Mouse (Mus musculus) forebrain, embryonic 15.5 days (tissue): ENCODE measurements at regions not wholly inside any gene's neighbourhood (a gene's known extent, or its start where the extent isn't known, plus 50 kb on each side); places are given as distances from the start of the nearest gene placed in this dataset.
"Not testable (repeated sequence)": the region's sequence is repeated elsewhere in the genome, so short reads cannot be mapped to it uniquely, and the experiment has no call there.

Experiments used
- ATAC-seq: fragments of 200-750 bp; cut with Nextera tagmentation; replicated peaks from 2 replicates; pipeline ENCODE4 v1.8.0; 2017; ENCODE audit warnings: mild to moderate bottlenecking, moderate TSS enrichment, moderate library complexity
- H3K27ac ChIP-seq: fragments of 300-500 bp; sonication (generic); replicated peaks from 2 replicates; pipeline ENCODE4 v1.5.1; 2015; ENCODE audit warnings: mild to moderate bottlenecking, inconsistent platforms
- H3K27me3 ChIP-seq: fragments of 300-500 bp; sonication (generic); 2 replicates; pipeline ENCODE4 v1.6.1; 2015; ENCODE audit warnings: inconsistent platforms
- H3K36me3 ChIP-seq: fragments of 300-500 bp; sonication (generic); 2 replicates; pipeline ENCODE4 v1.6.1; 2015; ENCODE audit warnings: mild to moderate bottlenecking, inconsistent platforms
- H3K4me1 ChIP-seq: fragments of 300-500 bp; sonication (generic); 2 replicates; pipeline ENCODE4 v1.6.1; 2015; ENCODE audit warnings: inconsistent platforms
- H3K4me2 ChIP-seq: fragments of 300-500 bp; sonication (generic); replicated peaks from 2 replicates; pipeline ENCODE4 v1.6.1; 2015; ENCODE audit warnings: mild to moderate bottlenecking, inconsistent platforms
- H3K4me3 ChIP-seq: fragments of 300-500 bp; sonication (generic); 2 replicates; pipeline ENCODE4 v1.5.1; 2015; ENCODE audit warnings: mild to moderate bottlenecking, inconsistent platforms
- H3K9ac ChIP-seq: fragments of 300-500 bp; sonication (generic); replicated peaks from 2 replicates; pipeline ENCODE4 v1.6.1; 2015; ENCODE audit warnings: mild to moderate bottlenecking, inconsistent platforms
- H3K9me3 ChIP-seq: fragments of 300-500 bp; sonication (generic); 2 replicates; pipeline ENCODE4 v1.6.1; 2016; ENCODE audit warnings: inconsistent platforms
- WGBS: fragments of 180-500 bp; shearing (Covaris S2); methylation state at CpG from one replicate; pipeline ENCODE4 v1.1.7; 2015; ENCODE audit warnings: mixed read lengths; 5-methylcytosine and 5-hydroxymethylcytosine counted together

GRCm38 (mm10) chr3:153144217-153144616, 162.2 kb upstream of the St6galnac5 start:
- Histone ChIP-seq H3K4me1 (0 out of 2 replicates have a peak, but pooled peaks cover 4% of the 10 kb centered on the region), H3K4me2 (no peak overlapping the region), H3K36me3 (no peaks in the 10 kb centered on the region), H3K9me3 (no peaks in the 10 kb centered on the region), H3K9ac (no peak overlapping the region), H3K27ac (no peak overlapping the region), H3K4me3 (no peak overlapping the region), H3K27me3 (no peaks in the 10 kb centered on the region)
- WGBS: 61% methylated on average over 10 of the region's 10 CpGs
- no peak for ATAC-seq

GRCm38 (mm10) chr3:153140985-153141384, 158.9 kb upstream of the St6galnac5 start:
- H3K4me2 ChIP-seq: no peak overlapping the region
- H3K36me3 ChIP-seq: no peaks in the 10 kb centered on the region
- H3K4me1 ChIP-seq: 0 out of 2 replicates have a peak, but pooled peaks cover 4% of the 10 kb centered on the region
- no peak overlapping the region for H3K4me3 ChIP-seq
- H3K27ac ChIP-seq: no peak overlapping the region
- no peaks in the 10 kb centered on the region for H3K27me3 ChIP-seq
- H3K9me3 ChIP-seq: no peaks in the 10 kb centered on the region
- H3K9ac ChIP-seq: no peak overlapping the region
- ATAC-seq: no peak
- 50% methylated on average over 5 of the region's 5 CpGs for WGBS

- Histone ChIP-seq H3K27me3 (no peaks in the 10 kb centered on the region), H3K9ac (no peak overlapping the region), H3K4me2 (no peak overlapping the region), H3K27ac (no peak overlapping the region), H3K36me3 (no peaks in the 10 kb centered on the region), H3K4me1 (no peaks in the 10 kb centered on the region), H3K4me3 (no peak overlapping the region), H3K9me3 (no peaks in the 10 kb centered on the region)
- ATAC-seq: no peak
- 88% methylated on average over 5 of the region's 5 CpGs for WGBS
These were observed 143.3 kb upstream of the St6galnac5 start for GRCm38 (mm10) chr3:153125335-153125734.

DNA sequence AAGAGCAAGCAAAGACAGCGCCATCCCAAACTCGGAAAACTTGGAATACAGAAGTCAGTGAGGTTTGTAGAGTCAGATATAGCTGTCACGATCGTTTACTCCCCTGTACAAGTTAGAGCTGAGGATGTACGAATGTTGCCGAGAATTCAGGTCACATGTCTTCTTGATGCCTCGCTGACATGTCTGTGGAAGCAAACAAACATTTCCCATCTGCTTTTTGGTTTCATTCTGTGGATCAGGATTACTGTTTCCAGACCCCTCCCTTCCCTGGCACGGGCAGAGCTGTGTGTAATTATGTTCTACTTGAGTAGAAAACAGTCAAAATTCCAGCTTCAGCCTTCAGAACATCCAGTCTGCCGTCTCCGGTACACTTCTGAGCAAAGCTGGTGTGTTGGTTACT, 139.9 kb upstream of the St6galnac5 start:
- no peak; the same call in 1 of the 2 replicates for ATAC-seq
- no peak overlapping the region for H3K4me2 ChIP-seq
- no peaks in the 10 kb centered on the region for H3K36me3 ChIP-seq
- no peak overlapping the region for H3K27ac ChIP-seq
- WGBS: 68% methylated on average over 10 of the region's 10 CpGs
- no peak overlapping the region for H3K9ac ChIP-seq
- no peaks in the 10 kb centered on the region for H3K4me1 ChIP-seq
- H3K27me3 ChIP-seq: no peaks in the 10 kb centered on the region
- H3K4me3 ChIP-seq: no peak overlapping the region
- H3K9me3 ChIP-seq: no peaks in the 10 kb centered on the region

GRCm38 (mm10) chr3:153119142-153119541, 137.1 kb upstream of the St6galnac5 start:
- Histone ChIP-seq H3K9me3 (no peaks in the 10 kb centered on the region), H3K27ac (no peak overlapping the region), H3K4me3 (no peak overlapping the region), H3K4me1 (no peaks in the 10 kb centered on the region), H3K27me3 (no peaks in the 10 kb centered on the region), H3K9ac (no peak overlapping the region), H3K4me2 (no peak overlapping the region), H3K36me3 (no peaks in the 10 kb centered on the region)
- WGBS: 93% methylated on average over 5 of the region's 5 CpGs
- ATAC-seq: no peak

GRCm38 (mm10) chr3:153118643-153119042, 136.6 kb upstream of the St6galnac5 start:
- H3K9ac ChIP-seq: no peak overlapping the region
- no peak overlapping the region for H3K4me2 ChIP-seq
- no peak overlapping the region for H3K4me3 ChIP-seq
- 85% methylated on average over 1 of the region's 1 CpGs for WGBS
- H3K9me3 ChIP-seq: no peaks in the 10 kb centered on the region
- H3K4me1 ChIP-seq: no peaks in the 10 kb centered on the region
- H3K36me3 ChIP-seq: no peaks in the 10 kb centered on the region
- no peak for ATAC-seq
- H3K27me3 ChIP-seq: no peaks in the 10 kb centered on the region
- no peak overlapping the region for H3K27ac ChIP-seq

DNA sequence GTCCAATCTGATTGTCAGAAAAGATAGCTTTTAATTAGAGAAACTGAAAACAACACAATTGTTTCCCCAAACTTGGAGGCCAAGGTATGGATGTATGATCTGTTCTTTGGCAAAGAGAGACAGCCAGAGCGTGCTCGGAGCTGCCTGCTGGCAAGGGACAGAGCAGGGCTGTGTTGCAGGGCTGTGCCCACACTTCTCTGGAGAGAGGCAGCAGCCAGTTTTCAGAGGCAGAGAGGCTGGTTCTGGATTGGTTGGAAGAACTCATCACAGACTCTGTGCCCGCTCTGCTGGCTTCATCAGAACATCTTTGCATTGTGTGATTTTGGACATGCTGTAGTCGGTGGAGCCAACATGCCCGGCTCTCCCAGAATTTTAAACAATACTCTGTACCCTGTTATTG, 123.5 kb upstream of the St6galnac5 start:
- no peaks in the 10 kb centered on the region for H3K27me3 ChIP-seq
- no peaks in the 10 kb centered on the region for H3K9me3 ChIP-seq
- H3K9ac ChIP-seq: no peak overlapping the region
- no peak overlapping the region for H3K4me2 ChIP-seq
- H3K27ac ChIP-seq: no peak overlapping the region
- no peaks in the 10 kb centered on the region for H3K4me1 ChIP-seq
- ATAC-seq: 0 out of 2 replicates have a peak, but pooled peaks have one; percentile 48
- no peak overlapping the region for H3K4me3 ChIP-seq
- no peaks in the 10 kb centered on the region for H3K36me3 ChIP-seq
- 62% methylated on average over 5 of the region's 5 CpGs for WGBS

DNA sequence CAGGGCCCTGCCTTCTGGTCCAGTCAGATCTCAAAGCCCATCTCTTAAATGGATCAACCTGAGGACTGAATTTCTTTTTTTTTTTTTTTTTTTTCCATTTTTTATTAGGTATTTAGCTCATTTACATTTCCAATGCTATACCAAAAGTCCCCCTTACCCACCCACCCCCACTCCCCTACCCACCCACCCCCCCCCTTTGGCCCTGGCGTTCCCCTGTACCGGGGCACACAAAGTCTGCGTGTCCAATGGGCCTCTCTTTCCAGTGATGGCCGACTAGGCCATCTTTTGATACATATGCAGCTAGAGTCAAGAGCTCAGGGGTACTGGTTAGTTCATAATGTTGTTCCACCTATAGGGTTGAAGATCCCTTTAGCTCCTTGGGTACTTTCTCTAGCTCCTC, 108.5 kb upstream of the St6galnac5 start:
- 96% methylated on average over 4 of the region's 4 CpGs for WGBS
- H3K4me1 ChIP-seq: not testable (repeated sequence)

DNA sequence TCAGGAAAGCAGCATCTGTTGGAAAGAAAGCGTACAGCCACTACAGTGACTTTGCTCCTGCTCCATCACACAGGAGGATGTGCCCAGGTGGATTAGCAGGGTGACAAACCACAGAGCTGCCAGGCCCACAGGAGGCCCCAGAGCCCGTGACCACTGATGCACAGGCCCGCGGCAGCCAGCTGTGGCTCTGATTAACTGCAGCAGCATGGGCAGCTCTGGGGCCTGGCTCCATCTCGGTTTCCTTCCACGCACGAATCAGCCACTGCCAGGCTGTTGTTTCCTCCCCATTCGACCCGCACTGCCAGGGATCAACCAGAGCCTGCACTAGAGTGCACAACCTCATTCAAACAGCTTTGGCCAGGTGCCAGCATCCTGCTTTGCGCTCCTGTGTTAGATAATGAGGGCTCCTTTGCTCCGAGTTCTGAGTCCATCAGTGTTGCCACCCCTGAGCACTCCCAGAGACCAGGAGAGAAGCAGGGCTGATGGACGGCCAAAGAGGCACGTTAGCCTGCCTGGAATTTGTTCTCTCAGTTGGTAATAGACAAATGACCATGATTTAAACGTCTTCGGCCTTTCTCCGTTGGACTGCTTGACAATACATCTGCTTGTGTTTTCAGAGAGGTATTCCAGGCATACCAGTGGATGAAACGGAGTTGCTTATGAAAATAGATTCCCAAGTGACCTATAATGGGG, 103.2 kb upstream of the St6galnac5 start:
- ATAC-seq: peak; percentile 77
- 5% methylated on average over 17 of the region's 17 CpGs for WGBS
- Histone ChIP-seq H3K27ac (peak overlapping the region; percentile 73), H3K9me3 (no peaks in the 10 kb centered on the region), H3K4me2 (peak overlapping the region; percentile 38), H3K4me1 (peaks cover 22% of the 10 kb centered on the region), H3K4me3 (no peak overlapping the region), H3K27me3 (0 out of 2 replicates have a peak, but pooled peaks cover 2% of the 10 kb centered on the region), H3K36me3 (no peaks in the 10 kb centered on the region), H3K9ac (peak overlapping the region; percentile 31; the same call in 1 of the 2 replicates)

More for the DNA sequence above, 108.5 kb upstream of the St6galnac5 start:
- ATAC-seq, H3K36me3 ChIP-seq, H3K9ac ChIP-seq, H3K9me3 ChIP-seq, H3K27ac ChIP-seq, H3K27me3 ChIP-seq, H3K4me2 ChIP-seq, H3K4me3 ChIP-seq: not testable (repeated sequence)

GRCm38 (mm10) chr3:153084226-153085095, 102.4 kb upstream of the St6galnac5 start:
- Histone ChIP-seq H3K4me2 (peak overlapping the region; percentile 38), H3K4me1 (peaks cover 22% of the 10 kb centered on the region), H3K27me3 (0 out of 2 replicates have a peak, but pooled peaks cover 2% of the 10 kb centered on the region), H3K27ac (peak overlapping the region; percentile 73), H3K36me3 (no peaks in the 10 kb centered on the region), H3K9me3 (no peaks in the 10 kb centered on the region), H3K9ac (0 out of 2 replicates have a peak overlapping the region, but pooled peaks have one; percentile 31), H3K4me3 (no peak overlapping the region)
- whole genome bisulfite sequencing: 12% methylated on average over 23 of the region's 23 CpGs
- ATAC-seq: peak; percentile 68

DNA sequence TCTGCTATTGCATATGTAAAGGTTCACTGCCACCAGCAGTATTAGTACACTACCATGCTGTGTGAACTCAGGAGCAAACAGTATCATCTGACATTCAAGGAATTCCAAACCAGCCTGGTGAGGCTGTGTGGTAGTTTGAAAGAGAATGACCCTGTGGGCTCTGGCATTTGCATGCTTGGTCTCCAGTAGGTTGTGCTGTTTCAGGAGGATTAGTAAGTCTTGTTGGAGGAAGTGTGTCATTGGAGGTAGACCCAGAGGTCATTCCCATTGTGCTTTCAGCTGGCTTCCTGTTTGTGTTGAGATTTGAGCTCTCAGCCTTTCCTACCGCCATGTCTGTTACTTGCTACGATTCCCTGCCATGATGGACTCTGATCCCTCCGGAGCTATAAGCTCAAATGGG, 98.3 kb upstream of the St6galnac5 start:
- H3K9ac ChIP-seq: no peak overlapping the region
- H3K27ac ChIP-seq: no peak overlapping the region
- no peak overlapping the region for H3K4me3 ChIP-seq
- H3K36me3 ChIP-seq: no peaks in the 10 kb centered on the region
- peaks cover 29% of the 10 kb centered on the region for H3K4me1 ChIP-seq
- 86% methylated on average over 3 of the region's 3 CpGs for WGBS
- H3K27me3 ChIP-seq: 0 out of 2 replicates have a peak, but pooled peaks cover 2% of the 10 kb centered on the region
- no peak for ATAC-seq
- H3K4me2 ChIP-seq: no peak overlapping the region
- no peaks in the 10 kb centered on the region for H3K9me3 ChIP-seq
